Mouse (Mus musculus): ENCODE measurements around the gene Ift46.
"Not testable (repeated sequence)": the region's sequence is repeated elsewhere in the genome, so short reads cannot be mapped to it uniquely, and the experiment has no call there.

Gene Ift46

GRCm38 (mm10) chr9:44736301-44736700 is 31.4 kb upstream of the Ift46 start:
- no peak for DNase-seq

- DNase-seq, result no peak
Observed at GRCm38 (mm10) chr9:44737240-44737949, 30.3 kb upstream of the Ift46 start.

GRCm38 (mm10) chr9:44740663-44741192 is 27.0 kb upstream of the Ift46 start:
- DNase-seq, result peak; percentile 9

- DNase-seq, result no peak
Observed at GRCm38 (mm10) chr9:44745371-44745770, 22.3 kb upstream of the Ift46 start.

- DNase-seq, result no peak
Observed at GRCm38 (mm10) chr9:44746666-44747065, 21.0 kb upstream of the Ift46 start.

GRCm38 (mm10) chr9:44747341-44747740 is 20.4 kb upstream of the Ift46 start:
- no peak for DNase-seq

GRCm38 (mm10) chr9:44748473-44748872 is 19.2 kb upstream of the Ift46 start:
- DNase-seq, result no peak

GRCm38 (mm10) chr9:44760873-44761272 is 6.8 kb upstream of the Ift46 start:
- no peak for DNase-seq

GRCm38 (mm10) chr9:44768029-44768394 is 304 bp downstream of the Ift46 start:
- DNase-seq, result not testable (repeated sequence)

- no peak for DNase-seq
Observed at GRCm38 (mm10) chr9:44771376-44771775, 3.7 kb downstream of the Ift46 start.

- DNase-seq, result no peak
Observed at GRCm38 (mm10) chr9:44772392-44772749, 4.7 kb downstream of the Ift46 start.

- DNase-seq, result peak; percentile 94
Observed at GRCm38 (mm10) chr9:44772750-44773651, 5.3 kb downstream of the Ift46 start.

GRCm38 (mm10) chr9:44792842-44793241 is 25.1 kb downstream of the Ift46 start:
- DNase-seq, result no peak

GRCm38 (mm10) chr9:44798298-44798697 is 30.6 kb downstream of the Ift46 start:
- no peak for DNase-seq

GRCm38 (mm10) chr9:44799102-44799957 is 31.6 kb downstream of the Ift46 start, which contains the start of gene Tmem25:
Gene Tmem25, minus strand, starts transcription at chr9:44799307.
- peak; percentile 77 for DNase-seq

GRCm38 (mm10) chr9:44799958-44800324 is 32.2 kb downstream of the Ift46 start:
- DNase-seq, result no peak

GRCm38 (mm10) chr9:44801669-44802068 is 34.0 kb downstream of the Ift46 start:
- DNase-seq, result no peak

GRCm38 (mm10) chr9:44802808-44803450 is 35.2 kb downstream of the Ift46 start, which contains the start of gene Ttc36:
Gene Ttc36, minus strand, starts transcription at chr9:44803072.
- no peak for DNase-seq

GRCm38 (mm10) chr9:44804678-44805077 is 37.0 kb downstream of the Ift46 start:
- DNase-seq, result no peak

GRCm38 (mm10) chr9:44805536-44805935 is 37.8 kb downstream of the Ift46 start:
- no peak for DNase-seq

- no peak for DNase-seq
Observed at GRCm38 (mm10) chr9:44807141-44807540, 39.4 kb downstream of the Ift46 start.

- DNase-seq, result no peak
Observed at GRCm38 (mm10) chr9:44807778-44808177, 40.1 kb downstream of the Ift46 start.
